Mouse (Mus musculus) CH12.LX (cell line): ENCODE results near the gene Arxes1. TPM values are rescaled to one million over a fixed set of nuclear protein-coding genes. Genes with fewer than 3 reads are reported as not detected.

Source experiments
- polyA plus RNA-seq: library from polyadenylated mRNA; unstranded; fragments of >175 nt; gene quantifications from 2 replicates; pipeline ENCODE4 v1.2.1, GENCODE M21; 2012; ENCODE audit warnings: low read depth; ENCODE audit not compliant: insufficient read length
- total RNA-seq, 2 experiments: library from RNA; depleted of rRNA; stranded (reverse); fragments of 300-350 nt in 1 of 2; fragments of >200 nt in 1 of 2; gene quantifications; 2 replicates each; pipeline ENCODE4 v1.2.3; 2012 to 2014

The Arxes1 gene
- total and polyA plus RNA-seq, 3 experiments = not detected

Other genes starting within 250 kb of the Arxes1 start
- gene Bhlhb9, start 235.8 kb upstream of the Arxes1 start, total RNA-seq (2012; rRNA removed) = 13.8 and 17.1 TPM in 2 replicates
- gene Bhlhb9, start 235.8 kb upstream of the Arxes1 start, total RNA-seq (2014; rRNA removed) = 24.7 and 25.6 TPM in 2 replicates
- 27.9 and 29.3 TPM in 2 replicates for gene Bhlhb9, start 235.8 kb upstream of the Arxes1 start, polyA plus RNA-seq
- 0.08 TPM in 2 replicates for gene Gprasp2, start 194.3 kb upstream of the Arxes1 start, total RNA-seq (2012; rRNA removed)
- gene Gprasp2, start 194.3 kb upstream of the Arxes1 start, total RNA-seq (2014; rRNA removed) = not detected in 2 replicates
- 0.40 TPM in 1 of 2 replicates, not detected in the other for gene Gprasp2, start 194.3 kb upstream of the Arxes1 start, polyA plus RNA-seq
- gene Arxes2, start 39.5 kb upstream of the Arxes1 start, total RNA-seq (2012; rRNA removed) = 0.13 TPM in 1 of 2 replicates, not detected in the other
- gene Arxes2, start 39.5 kb upstream of the Arxes1 start, total RNA-seq (2014; rRNA removed) = 0.28 and 0.59 TPM in 2 replicates
- gene Arxes2, start 39.5 kb upstream of the Arxes1 start, polyA plus RNA-seq = 0.48 and 0.50 TPM in 2 replicates
- not detected in 2 replicates for gene Bex2, start 34.9 kb downstream of the Arxes1 start, total RNA-seq (2012; rRNA removed)
- gene Bex2, start 34.9 kb downstream of the Arxes1 start, total RNA-seq (2014; rRNA removed) = not detected in 2 replicates
- gene Bex2, start 34.9 kb downstream of the Arxes1 start, polyA plus RNA-seq = not detected in 2 replicates
- 0.59 and 1.1 TPM in 2 replicates for gene Nxf3, start 51.9 kb downstream of the Arxes1 start, total RNA-seq (2012; rRNA removed)
- 0.19 TPM in 1 of 2 replicates, not detected in the other for gene Nxf3, start 51.9 kb downstream of the Arxes1 start, total RNA-seq (2014; rRNA removed)
- gene Nxf3, start 51.9 kb downstream of the Arxes1 start, polyA plus RNA-seq = 0.13 TPM in 1 of 2 replicates, not detected in the other
- not detected in 2 replicates for gene Bex4, start 105.6 kb downstream of the Arxes1 start, total RNA-seq (2012; rRNA removed)
- not detected in 2 replicates for gene Bex4, start 105.6 kb downstream of the Arxes1 start, total RNA-seq (2014; rRNA removed)
- gene Bex4, start 105.6 kb downstream of the Arxes1 start, polyA plus RNA-seq = not detected in 2 replicates
- 5.8 and 7.0 TPM in 2 replicates for gene Tceal8, start 139.0 kb downstream of the Arxes1 start, total RNA-seq (2012; rRNA removed)
- gene Tceal8, start 139.0 kb downstream of the Arxes1 start, total RNA-seq (2014; rRNA removed) = 0.63 and 0.67 TPM in 2 replicates
- gene Tceal8, start 139.0 kb downstream of the Arxes1 start, polyA plus RNA-seq = 1.1 and 1.3 TPM in 2 replicates
- gene Tceal5, start 170.5 kb downstream of the Arxes1 start, total RNA-seq (2012; rRNA removed) = 0.30 TPM in 1 of 2 replicates, not detected in the other
- gene Tceal5, start 170.5 kb downstream of the Arxes1 start, total RNA-seq (2014; rRNA removed) = not detected in 2 replicates
- gene Tceal5, start 170.5 kb downstream of the Arxes1 start, polyA plus RNA-seq = not detected in 2 replicates
- not detected in 2 replicates for gene Tceal7, start 181.4 kb downstream of the Arxes1 start, total RNA-seq (2012; rRNA removed)
- not detected in 2 replicates for gene Tceal7, start 181.4 kb downstream of the Arxes1 start, total RNA-seq (2014; rRNA removed)
- not detected in 2 replicates for gene Tceal7, start 181.4 kb downstream of the Arxes1 start, polyA plus RNA-seq
- not detected in 2 replicates for gene Bex1, start 182.1 kb downstream of the Arxes1 start, total RNA-seq (2012; rRNA removed)
- not detected in 2 replicates for gene Bex1, start 182.1 kb downstream of the Arxes1 start, total RNA-seq (2014; rRNA removed)
- gene Bex1, start 182.1 kb downstream of the Arxes1 start, polyA plus RNA-seq = not detected in 2 replicates
- 79.9 and 80.4 TPM in 2 replicates for gene Tceal9, start 211.7 kb downstream of the Arxes1 start, total RNA-seq (2012; rRNA removed)
- 197 and 242 TPM in 2 replicates for gene Tceal9, start 211.7 kb downstream of the Arxes1 start, total RNA-seq (2014; rRNA removed)
- gene Tceal9, start 211.7 kb downstream of the Arxes1 start, polyA plus RNA-seq = 147 and 148 TPM in 2 replicates
- 118 and 124 TPM in 2 replicates for gene Bex3, start 236.9 kb downstream of the Arxes1 start, total RNA-seq (2012; rRNA removed)
- 87.0 and 87.4 TPM in 2 replicates for gene Bex3, start 236.9 kb downstream of the Arxes1 start, total RNA-seq (2014; rRNA removed)
- gene Bex3, start 236.9 kb downstream of the Arxes1 start, polyA plus RNA-seq = 228 and 235 TPM in 2 replicates